Mouse (Mus musculus): Measurements from ENCODE around the gene Tmppe. TPM values are rescaled to one million over a fixed set of nuclear protein-coding genes. Genes with fewer than 3 reads are reported as not detected.

Tmppe gene
- total RNA-seq, 2 experiments from 2014 or later, result 5.4 to 6.3 TPM

- no peak for DNase-seq (ENCODE audit: low spot score in 2 of 2)
These were observed 39.6 kb downstream of the Tmppe start for GRCm38 (mm10) chr9:114440548-114440947.

- DNase-seq (ENCODE audit: low spot score in 2 of 2), result no peak
These were observed 41.3 kb downstream of the Tmppe start for GRCm38 (mm10) chr9:114442225-114442624.

- no peak for DNase-seq (ENCODE audit: low spot score in 2 of 2)
These were observed 42.0 kb downstream of the Tmppe start for GRCm38 (mm10) chr9:114442893-114443292.

GRCm38 (mm10) chr9:114443351-114443750 lies 42.4 kb downstream of the Tmppe start:
- DNase-seq (ENCODE audit: low spot score in 2 of 2), result no peak

GRCm38 (mm10) chr9:114446887-114447286 lies 46.0 kb downstream of the Tmppe start:
- DNase-seq (ENCODE audit: low spot score in 2 of 2), result no peak

GRCm38 (mm10) chr9:114448700-114449099 lies 47.8 kb downstream of the Tmppe start:
- no peak for DNase-seq (ENCODE audit: low spot score in 2 of 2)

- DNase-seq (ENCODE audit: low spot score in 2 of 2), result no peak
These were observed 48.3 kb downstream of the Tmppe start for GRCm38 (mm10) chr9:114449120-114449754.

GRCm38 (mm10) chr9:114451615-114452014 lies 50.7 kb downstream of the Tmppe start:
- no peak for DNase-seq (ENCODE audit: low spot score in 2 of 2)

GRCm38 (mm10) chr9:114452418-114452817 lies 51.5 kb downstream of the Tmppe start:
- no peak for DNase-seq (ENCODE audit: low spot score in 2 of 2)

- no peak for DNase-seq (ENCODE audit: low spot score in 2 of 2)
These were observed 54.5 kb downstream of the Tmppe start for GRCm38 (mm10) chr9:114455420-114455819.

Other genes with a start within 250 kb of the Tmppe start
- gene Bcl2a1c, start 71.0 kb upstream of the Tmppe start, total RNA-seq (2021), result not detected
- gene Crtap, start 10.4 kb upstream of the Tmppe start, total RNA-seq (2021), result 10 to 100 TPM; 95.3 to 98.3 TPM
- 10 to 100 TPM; 22.9 to 29.5 TPM for gene Glb1, start within 50 bp of the Tmppe start, total RNA-seq (2021)
- not detected for gene Ccr4, start 103.8 kb downstream of the Tmppe start, total RNA-seq (2021)
- gene C130032M10Rik, start 114.6 kb downstream of the Tmppe start, total RNA-seq (2021), result not detected
- gene Trim71, start 163.3 kb downstream of the Tmppe start, total RNA-seq (2021), result not detected
- gene Cnot10, start 239.1 kb downstream of the Tmppe start, total RNA-seq (2021), result 10 to 100 TPM; 28.7 to 34.2 TPM